Mouse (Mus musculus): ENCODE results near the gene Tmcc2. TPM values are rescaled to one million over a fixed set of nuclear protein-coding genes. Genes with fewer than 3 reads are reported as not detected.

Tmcc2 gene
- polyA plus RNA-seq, 1 experiment = 35.2 TPM

DNA sequence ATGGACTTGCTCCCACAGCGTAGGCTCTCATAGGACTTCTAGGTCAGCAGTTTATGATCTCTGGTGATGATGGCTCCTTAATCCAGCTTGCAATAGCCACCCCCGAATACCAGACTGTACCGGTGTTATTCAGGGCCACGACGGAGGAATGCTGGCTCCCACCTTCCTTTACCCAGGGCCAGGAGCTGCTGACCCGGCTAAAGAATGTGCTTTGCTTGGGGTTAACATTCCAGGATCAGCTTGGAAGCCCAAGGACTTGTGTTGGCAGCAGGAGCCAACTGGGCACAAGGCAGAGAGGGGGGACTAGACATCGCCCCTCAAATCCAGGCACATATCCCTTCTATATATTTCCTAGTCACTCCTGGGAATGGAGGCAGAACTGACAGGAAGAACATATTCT lies 80.3 kb downstream of the Tmcc2 start:
- no peak for TF ChIP-seq CEBPB (IDR thresholded peaks at IDR 0.05; ENCODE audit: insufficient read depth, poor library complexity, severe bottlenecking)
- TF ChIP-seq POLR2A (IDR thresholded peaks at IDR 0.05; ENCODE audit: insufficient read length, low read depth) = no peak
- no peak for TF ChIP-seq MYOG (IDR thresholded peaks at IDR 0.05; ENCODE audit: control insufficient read depth in 1 of 3, insufficient read depth in 1 of 3, insufficient read length in 2 of 3, low read depth in 2 of 3)
- TF ChIP-seq REST (IDR thresholded peaks at IDR 0.05; ENCODE audit: insufficient read depth, insufficient read length) = no peak
- TF ChIP-seq USF1 (IDR thresholded peaks at IDR 0.05; ENCODE audit: low read depth) = no peak
- H3K4me2 ChIP-seq (ENCODE audit: low read depth) = no peak overlapping the region
- H3K79me2 ChIP-seq (ENCODE audit: control insufficient read depth, insufficient read depth) = no peaks in the 10 kb centered on the region
- no peaks in the 10 kb centered on the region for H3K27me3 ChIP-seq (ENCODE audit: control insufficient read depth, insufficient read depth, insufficient read length)
- no peaks in the 10 kb centered on the region for H3K36me3 ChIP-seq (ENCODE audit: control insufficient read depth, insufficient read depth)
- H3ac ChIP-seq (ENCODE audit: control insufficient read depth, insufficient read length) = no peak overlapping the region
- H3K4me3 ChIP-seq = no peak overlapping the region

DNA sequence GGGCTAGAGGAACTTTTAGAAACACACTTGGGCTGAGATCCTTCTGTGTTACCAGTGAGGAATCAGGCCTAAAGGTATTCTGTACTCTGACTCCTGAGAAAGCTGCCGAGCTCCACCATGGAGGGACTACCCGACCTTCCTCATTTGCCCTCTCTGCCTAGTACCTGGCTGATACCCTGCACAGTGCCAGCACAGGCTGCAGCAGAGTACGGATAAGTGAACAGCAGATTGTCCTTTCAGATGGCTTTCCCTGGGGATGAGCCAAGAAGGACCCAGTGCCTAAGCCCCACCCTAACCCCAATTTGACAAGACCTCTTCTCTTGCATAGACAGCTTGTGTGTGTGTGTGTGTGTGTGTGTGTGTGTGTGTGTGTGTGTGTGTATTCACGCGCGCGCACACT lies 82.4 kb downstream of the Tmcc2 start:
- Histone ChIP-seq H3K36me3 (ENCODE audit: control insufficient read depth, insufficient read depth) (no peaks in the 10 kb centered on the region), H3K4me3 (no peak overlapping the region), H3ac (ENCODE audit: control insufficient read depth, insufficient read length) (no peak overlapping the region), H3K4me2 (ENCODE audit: low read depth) (no peak overlapping the region), H3K79me2 (ENCODE audit: control insufficient read depth, insufficient read depth) (no peaks in the 10 kb centered on the region), H3K27me3 (ENCODE audit: control insufficient read depth, insufficient read depth, insufficient read length) (no peaks in the 10 kb centered on the region)
- no peak for TF ChIP-seq MYOD1 (IDR thresholded peaks at IDR 0.05; ENCODE audit: control insufficient read depth in 1 of 3, insufficient read length in 2 of 3, low read depth in 2 of 3)
- TF ChIP-seq CEBPB (IDR thresholded peaks at IDR 0.05; ENCODE audit: insufficient read depth, poor library complexity, severe bottlenecking) = no peak
- TF ChIP-seq MYOG (IDR thresholded peaks at IDR 0.05; ENCODE audit: control insufficient read depth in 1 of 3, insufficient read depth in 1 of 3, insufficient read length in 2 of 3, low read depth in 2 of 3) = no peak

DNA sequence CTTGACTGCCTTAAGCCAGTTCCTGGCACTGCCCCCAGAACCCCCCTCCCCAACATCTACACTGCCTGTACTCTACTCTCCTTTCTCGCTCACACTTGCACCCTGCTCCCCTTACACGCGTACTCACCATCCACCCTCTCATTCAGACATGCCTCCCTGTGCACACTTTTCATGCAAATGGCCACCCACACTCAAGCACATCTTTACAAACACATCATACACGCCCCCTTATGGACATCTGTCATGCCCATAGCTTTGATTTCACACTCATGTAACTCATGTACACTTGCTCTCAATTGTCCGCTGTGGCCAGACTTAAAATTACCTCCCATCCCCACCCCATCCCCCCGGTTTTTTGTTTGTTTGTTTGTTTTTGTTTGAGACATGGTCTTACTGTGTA lies 83.1 kb downstream of the Tmcc2 start:
- Histone ChIP-seq H3K79me2 (ENCODE audit: control insufficient read depth, insufficient read depth) (no peaks in the 10 kb centered on the region), H3K36me3 (ENCODE audit: control insufficient read depth, insufficient read depth) (no peaks in the 10 kb centered on the region), H3K4me3 (no peak overlapping the region), H3K4me2 (ENCODE audit: low read depth) (no peak overlapping the region), H3ac (ENCODE audit: control insufficient read depth, insufficient read length) (no peak overlapping the region), H3K27me3 (ENCODE audit: control insufficient read depth, insufficient read depth, insufficient read length) (no peaks in the 10 kb centered on the region)
- TF ChIP-seq POLR2AphosphoS2 (IDR thresholded peaks at IDR 0.05; ENCODE audit: insufficient read length, low read depth) (peak; percentile 21), SRF (IDR thresholded peaks at IDR 0.05; ENCODE audit: control insufficient read depth, insufficient read length, low read depth) (no peak), POLR2A (IDR thresholded peaks at IDR 0.05; ENCODE audit: insufficient read length, low read depth) (no peak)

DNA sequence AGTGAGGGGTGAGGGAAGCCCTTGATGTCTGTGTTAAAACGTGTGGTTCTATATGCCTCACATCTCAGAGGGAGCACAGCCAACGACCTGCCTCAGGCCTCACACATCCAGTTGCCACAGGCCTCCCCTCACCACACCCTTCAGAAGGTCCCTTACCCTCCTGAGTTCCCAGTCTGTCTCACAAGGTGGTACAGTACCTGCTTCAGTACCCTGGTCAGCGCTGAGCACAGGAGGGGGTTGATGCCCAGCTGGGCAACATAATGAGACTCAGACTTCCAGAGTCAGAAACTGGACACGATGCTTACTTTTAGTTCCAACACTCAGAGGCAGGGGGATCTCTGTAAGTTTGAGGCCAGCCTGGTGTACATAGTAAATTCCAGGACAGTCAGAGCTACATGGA lies 84.3 kb downstream of the Tmcc2 start:
- H3K36me3 ChIP-seq (ENCODE audit: control insufficient read depth, insufficient read depth) = no peaks in the 10 kb centered on the region
- H3K27me3 ChIP-seq (ENCODE audit: control insufficient read depth, insufficient read depth, insufficient read length) = no peaks in the 10 kb centered on the region
- TF ChIP-seq POLR2AphosphoS2 (IDR thresholded peaks at IDR 0.05; ENCODE audit: insufficient read length, low read depth) (peak; percentile 74), POLR2A (IDR thresholded peaks at IDR 0.05; ENCODE audit: insufficient read length, low read depth) (peak; percentile 5), REST (IDR thresholded peaks at IDR 0.05; ENCODE audit: insufficient read depth, insufficient read length) (peak; percentile 77), USF1 (IDR thresholded peaks at IDR 0.05; ENCODE audit: low read depth) (no peak), MYOD1 (IDR thresholded peaks at IDR 0.05; ENCODE audit: control insufficient read depth in 1 of 3, insufficient read length in 2 of 3, low read depth in 2 of 3) (no peak), CEBPB (IDR thresholded peaks at IDR 0.05; ENCODE audit: insufficient read depth, poor library complexity, severe bottlenecking) (no peak)
- H3K4me3 ChIP-seq = no peak overlapping the region
- no peak overlapping the region for H3ac ChIP-seq (ENCODE audit: control insufficient read depth, insufficient read length)
- H3K79me2 ChIP-seq (ENCODE audit: control insufficient read depth, insufficient read depth) = no peaks in the 10 kb centered on the region
- no peak overlapping the region for H3K4me2 ChIP-seq (ENCODE audit: low read depth)

Other genes starting within 250 kb of the Tmcc2 start
- 0.49 TPM for gene Lemd1, start 199.8 kb downstream of the Tmcc2 start, polyA plus RNA-seq (2012; fragmentation: generic; extraction: Trizol)
- 0.82 TPM for gene AC124108.1, start 199.8 kb downstream of the Tmcc2 start, polyA plus RNA-seq (2012; fragmentation: generic; extraction: Trizol)
- gene Gm10188, start 161.5 kb downstream of the Tmcc2 start, polyA plus RNA-seq (2012; fragmentation: generic; extraction: Trizol) = not detected
- 12.4 TPM for gene Klhdc8a, start 92.7 kb downstream of the Tmcc2 start, polyA plus RNA-seq (2012; fragmentation: generic; extraction: Trizol)
- gene Nuak2, start 75.2 kb downstream of the Tmcc2 start, polyA plus RNA-seq (2012; fragmentation: generic; extraction: Trizol) = 6.0 TPM
- 6.9 TPM for gene Dstyk, start 26.3 kb upstream of the Tmcc2 start, polyA plus RNA-seq (2012; fragmentation: generic; extraction: Trizol)
- gene Rbbp5, start 86.1 kb upstream of the Tmcc2 start, polyA plus RNA-seq (2012; fragmentation: generic; extraction: Trizol) = 27.3 TPM
- 1.9 TPM for gene Tmem81, start 114.9 kb upstream of the Tmcc2 start, polyA plus RNA-seq (2012; fragmentation: generic; extraction: Trizol)
- gene Cntn2, start 152.0 kb upstream of the Tmcc2 start, polyA plus RNA-seq (2012; fragmentation: generic; extraction: Trizol) = not detected